Mouse (Mus musculus) MN1 (cell line): Measurements from ENCODE around the gene Pwwp2b.

ENCODE experiments used
- DNase-seq: peaks from one replicate; pipeline ENCODE4 v3.0.0-alpha.2; 2016; ENCODE audit warnings: low spot score

Pwwp2b gene

DNA sequence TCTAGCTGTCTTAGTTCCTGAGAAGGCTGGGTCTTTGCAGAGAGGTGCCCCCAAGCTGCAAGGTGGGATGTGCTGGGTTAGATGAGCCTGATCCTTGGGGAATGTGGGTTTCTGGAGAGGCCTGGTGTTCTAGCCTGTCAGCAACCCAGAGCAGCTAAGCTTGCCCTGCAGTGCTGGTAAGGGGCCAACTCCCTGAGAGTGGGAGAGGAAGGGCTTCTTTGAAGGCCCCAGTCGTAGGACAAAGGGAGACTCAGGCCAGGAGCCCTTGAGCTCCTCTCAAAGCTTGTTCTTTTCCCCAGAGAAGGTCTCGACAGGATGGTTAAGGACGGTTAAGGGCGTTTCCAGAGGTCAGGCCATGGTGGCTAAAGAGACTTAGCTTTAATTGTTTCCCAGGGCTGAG is 16.1 kb downstream of the Pwwp2b start:
- DNase-seq = peak; percentile 34

DNA sequence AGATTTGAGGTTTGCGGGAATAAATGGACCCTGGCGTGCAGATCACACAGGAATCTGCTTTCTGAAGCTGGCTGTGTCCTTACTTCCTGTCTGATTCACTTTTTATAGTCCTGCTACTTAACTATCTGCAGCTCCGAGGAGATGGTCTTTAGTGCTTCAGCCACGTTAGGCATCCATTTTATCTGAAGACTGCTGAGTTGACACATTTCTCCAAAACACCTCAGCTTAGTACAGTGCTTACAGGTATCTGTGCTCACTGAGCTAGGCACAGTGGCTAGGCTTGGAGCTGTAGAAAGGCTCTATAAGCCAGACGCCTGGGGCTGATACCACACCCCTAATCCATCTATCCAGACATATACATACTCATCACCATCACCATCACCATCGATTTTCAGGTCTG is 17.4 kb downstream of the Pwwp2b start:
- DNase-seq = no peak

GRCm38 (mm10) chr7:139266431-139266830 is 18.1 kb downstream of the Pwwp2b start:
- DNase-seq = no peak

- DNase-seq = no peak
Measured at GRCm38 (mm10) chr7:139266886-139267870, 18.9 kb downstream of the Pwwp2b start.

- no peak for DNase-seq
Measured at GRCm38 (mm10) chr7:139270738-139271137, 22.5 kb downstream of the Pwwp2b start.

DNA sequence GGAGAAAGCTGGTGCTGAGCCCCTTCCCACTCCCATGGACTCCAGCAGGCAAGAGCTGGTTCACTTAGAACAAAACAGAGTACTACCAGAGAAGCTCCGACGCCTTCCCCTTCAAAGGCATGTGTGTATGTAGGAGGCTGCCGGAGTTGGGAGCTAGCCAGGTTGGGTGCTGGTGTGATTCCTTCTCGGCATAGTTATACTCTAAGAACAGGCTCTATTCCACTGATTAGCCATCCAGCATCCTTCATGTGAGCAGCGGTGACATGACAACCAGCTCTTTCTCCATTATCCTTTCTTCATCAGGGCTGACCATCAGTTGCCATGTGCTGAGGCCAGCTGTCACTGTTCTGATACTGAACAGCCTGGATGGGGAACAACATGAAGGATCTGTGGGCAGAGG is 23.6 kb downstream of the Pwwp2b start:
- DNase-seq = no peak

DNA sequence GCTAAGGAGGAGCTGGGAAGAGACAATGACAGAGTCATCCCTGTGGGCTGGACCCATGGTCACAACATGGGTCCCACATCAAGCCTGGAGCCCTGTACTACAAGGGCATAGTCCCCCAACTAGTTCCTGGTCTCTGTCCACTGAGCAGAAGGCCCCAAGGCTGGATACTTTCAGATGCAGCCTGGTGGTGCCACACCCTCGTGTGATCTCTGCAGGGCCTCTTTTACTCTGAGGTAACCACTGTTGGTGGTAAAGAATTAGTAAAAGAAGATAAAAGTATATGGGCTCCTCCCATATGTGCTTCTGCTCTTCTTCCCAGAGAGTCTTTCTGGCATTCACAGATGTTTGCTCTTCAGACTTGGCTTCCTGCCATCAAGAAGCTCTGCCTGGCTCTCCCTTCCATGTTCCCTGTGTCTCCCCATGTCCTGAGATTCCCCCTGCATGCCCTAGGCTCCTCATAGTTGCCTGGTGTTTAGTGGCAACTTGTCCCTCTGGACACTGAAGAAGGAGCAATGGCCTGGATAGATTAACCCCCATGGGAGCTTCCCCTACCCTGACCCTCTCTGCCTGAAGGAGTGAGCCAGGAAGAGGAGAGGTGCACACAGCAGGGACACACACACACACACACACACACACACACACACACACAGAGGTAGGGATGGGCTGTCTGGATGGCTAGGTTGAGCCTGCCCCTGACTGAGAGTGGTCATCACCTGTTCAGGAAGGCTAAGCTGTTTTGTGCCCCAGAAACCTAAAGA is 24.5 kb downstream of the Pwwp2b start:
- DNase-seq = peak; percentile 88

- peak; percentile 77 for DNase-seq
Measured at GRCm38 (mm10) chr7:139273397-139273719, 25.1 kb downstream of the Pwwp2b start.

GRCm38 (mm10) chr7:139275586-139275985 is 27.3 kb downstream of the Pwwp2b start:
- DNase-seq = no peak

- no peak for DNase-seq
Measured at GRCm38 (mm10) chr7:139276150-139276549, 27.9 kb downstream of the Pwwp2b start.

GRCm38 (mm10) chr7:139277536-139277935 is 29.3 kb downstream of the Pwwp2b start:
- DNase-seq = no peak

DNA sequence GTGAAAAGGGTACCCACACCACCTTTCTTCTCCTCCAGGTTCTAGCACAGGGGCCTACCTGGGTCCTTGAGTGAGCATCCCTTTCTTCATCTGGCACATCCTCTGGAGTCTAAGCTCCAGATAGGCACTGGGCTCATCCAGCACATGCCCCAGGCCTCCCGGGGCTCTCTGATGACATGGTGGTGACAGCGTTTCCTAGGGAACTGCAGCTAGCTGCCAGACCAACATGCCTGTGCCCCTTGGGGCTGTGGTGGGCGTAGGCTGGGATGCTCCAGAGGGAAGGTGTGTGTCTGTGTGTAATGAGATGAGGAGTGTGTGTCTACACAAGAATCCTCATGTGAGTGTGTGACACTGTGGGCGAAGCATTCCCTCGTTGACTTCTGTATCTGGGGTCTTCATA is 31.3 kb downstream of the Pwwp2b start:
- peak; percentile 47 for DNase-seq

DNA sequence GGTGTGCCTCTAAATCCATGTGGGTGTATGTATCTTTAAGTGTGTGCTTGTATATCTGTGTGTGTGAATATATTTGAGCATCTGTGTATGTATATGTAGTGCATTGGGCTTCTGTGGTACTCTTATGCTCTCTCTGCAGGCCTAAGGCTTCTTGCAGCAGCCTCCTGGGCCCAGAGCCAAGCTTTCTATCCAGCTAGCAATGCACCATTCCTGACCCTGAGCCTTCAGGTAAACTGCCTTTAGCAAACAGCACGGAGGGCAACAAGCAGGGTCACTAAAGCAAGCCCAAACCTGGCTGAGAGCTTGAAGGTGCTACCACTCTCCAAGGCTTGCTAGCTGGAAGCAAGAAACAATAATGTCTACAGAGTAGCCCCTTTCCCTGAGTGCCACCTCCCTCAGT is 31.8 kb downstream of the Pwwp2b start:
- DNase-seq = no peak

DNA sequence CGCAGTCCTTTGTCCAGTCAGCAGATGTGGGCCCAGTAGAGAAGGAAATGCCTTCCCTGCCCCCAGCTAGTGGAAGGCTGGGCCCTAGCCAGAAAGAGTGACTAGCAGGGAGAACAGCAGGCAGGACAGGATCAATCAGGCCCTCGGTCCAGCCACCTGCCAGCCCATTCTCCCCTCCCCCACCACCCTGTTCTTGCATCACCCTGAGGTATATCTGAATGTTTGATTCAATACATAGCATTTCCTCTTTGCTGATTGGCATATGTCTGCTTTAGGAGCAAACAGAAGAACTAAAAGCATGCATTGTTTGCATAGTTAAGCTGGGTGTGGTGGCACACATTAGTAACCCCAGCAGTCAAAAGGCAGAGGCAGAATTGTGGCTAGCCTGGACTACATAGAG is 32.9 kb downstream of the Pwwp2b start:
- no peak for DNase-seq

- DNase-seq = no peak
Measured at GRCm38 (mm10) chr7:139282037-139282436, 33.8 kb downstream of the Pwwp2b start.

DNA sequence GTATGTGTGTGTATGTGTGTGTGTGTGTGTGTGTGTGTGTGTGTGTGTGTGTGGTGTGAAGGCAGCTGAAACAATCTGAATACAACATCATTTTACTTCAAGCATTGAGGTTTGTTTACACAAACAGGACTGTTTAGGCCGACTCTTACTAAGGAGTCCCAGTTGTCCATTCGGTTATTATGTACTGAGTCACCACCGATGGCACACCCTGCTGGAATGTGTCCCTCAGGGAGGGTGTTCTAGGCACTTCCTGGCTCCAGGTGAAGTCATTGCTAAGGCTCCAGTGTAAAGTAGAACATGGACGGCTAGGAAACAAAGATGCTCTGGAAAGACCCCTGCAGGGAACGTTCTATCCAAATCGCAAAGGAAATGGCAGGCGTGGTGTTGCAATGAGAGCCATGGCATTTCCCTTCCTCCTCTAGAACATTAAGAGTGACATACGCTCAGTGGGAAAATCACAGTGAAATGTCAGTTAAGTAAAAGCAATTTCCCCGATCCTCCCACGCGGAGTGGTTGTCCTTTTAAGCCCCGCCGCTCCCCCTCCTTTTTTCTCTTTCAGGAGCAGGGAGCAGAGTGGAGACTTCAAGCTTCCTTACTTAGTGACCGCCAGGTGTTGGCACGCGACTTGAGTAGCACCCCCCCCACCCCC is 37.1 kb downstream of the Pwwp2b start:
- no peak for DNase-seq

- DNase-seq = no peak
Measured at GRCm38 (mm10) chr7:139288540-139288939, 40.3 kb downstream of the Pwwp2b start.

DNA sequence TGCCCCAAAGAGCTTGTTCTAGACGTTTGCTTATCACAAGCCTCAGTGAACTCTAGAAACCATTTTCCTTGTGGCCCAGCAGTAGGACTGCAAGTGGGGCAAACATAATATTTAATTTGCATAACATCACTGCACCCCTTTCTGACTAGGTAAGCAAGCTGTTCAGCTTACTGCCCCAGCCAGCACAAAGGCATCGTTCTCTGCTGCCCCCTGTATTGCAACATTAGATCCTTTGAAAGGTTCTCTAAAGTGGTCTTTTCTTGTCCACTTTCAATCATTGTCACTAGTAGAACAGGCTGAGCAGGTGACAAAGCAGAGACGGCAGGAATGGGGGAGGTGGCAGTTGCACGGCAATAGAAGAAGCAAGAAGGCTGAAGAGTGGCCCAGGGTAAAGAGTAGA is 45.1 kb downstream of the Pwwp2b start:
- no peak for DNase-seq

DNA sequence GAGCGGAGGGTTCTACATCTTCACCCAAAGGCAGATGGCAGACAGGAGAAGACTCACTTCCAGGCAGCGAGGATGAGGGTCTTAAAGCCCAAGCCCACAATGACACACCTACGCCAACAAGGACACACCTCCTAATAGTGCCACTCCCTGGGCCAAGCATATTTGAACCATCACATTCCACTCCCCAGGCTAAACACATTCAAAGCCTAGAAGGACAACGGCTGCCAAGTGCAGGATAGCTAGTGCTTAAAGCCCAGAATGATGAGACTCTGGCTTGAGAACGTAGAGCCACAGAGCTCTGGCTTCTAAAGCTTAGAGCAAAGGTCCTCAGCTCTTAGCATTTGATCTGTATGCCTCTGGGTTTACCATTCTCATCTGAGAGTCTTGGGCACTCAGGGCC is 45.8 kb downstream of the Pwwp2b start:
- no peak for DNase-seq

- no peak for DNase-seq
Measured at GRCm38 (mm10) chr7:139295653-139296052, 47.4 kb downstream of the Pwwp2b start.

GRCm38 (mm10) chr7:139296552-139297100 is 48.3 kb downstream of the Pwwp2b start:
- no peak for DNase-seq

GRCm38 (mm10) chr7:139298446-139298845 is 50.2 kb downstream of the Pwwp2b start:
- DNase-seq = peak; percentile 85
